Mouse (Mus musculus) heart, postnatal 0 days (tissue): ENCODE data around the gene Stx8. TPM values are rescaled to one million over a fixed set of nuclear protein-coding genes. Genes with fewer than 3 reads are reported as not detected.

Experiments used
- ATAC-seq: fragments of 200-750 bp; cut with Nextera tagmentation; 2 replicates; pipeline ENCODE4 v1.8.0; 2017; ENCODE audit warnings: low read depth, moderate number of reproducible peaks, moderate library complexity; ENCODE audit not compliant: insufficient read depth
- DNase-seq: peaks from one replicate; pipeline ENCODE4 v3.0.0-alpha.2; 2016; ENCODE audit warnings: low spot score
- H3K27ac ChIP-seq: fragments of 300-500 bp; sonication (generic); 2 replicates; pipeline ENCODE4 v1.5.1; 2014; ENCODE audit warnings: low read depth, mild to moderate bottlenecking
- H3K27me3 ChIP-seq: fragments of 300-500 bp; sonication (generic); 2 replicates; pipeline ENCODE4 v1.6.1; 2014; ENCODE audit warnings: low read length, mixed read lengths; ENCODE audit not compliant: control insufficient read depth, insufficient read depth
- H3K36me3 ChIP-seq: fragments of 300-500 bp; sonication (generic); replicated peaks from 2 replicates; pipeline ENCODE4 v1.6.1; 2014; ENCODE audit warnings: low read length, mixed read lengths; ENCODE audit not compliant: control insufficient read depth, insufficient read depth
- H3K4me1 ChIP-seq: fragments of 300-500 bp; sonication (generic); 2 replicates; pipeline ENCODE4 v1.6.1; 2014; ENCODE audit warnings: antibody characterized with exemption; ENCODE audit not compliant: control insufficient read depth, insufficient read depth
- H3K4me2 ChIP-seq: fragments of 300-500 bp; sonication (generic); 2 replicates; pipeline ENCODE4 v1.6.1; 2014; ENCODE audit warnings: low read depth, mild to moderate bottlenecking, low read length, moderate library complexity
- H3K4me3 ChIP-seq: fragments of 300-500 bp; sonication (generic); 2 replicates; pipeline ENCODE4 v1.5.1; 2014; ENCODE audit warnings: low read depth, low read length
- H3K9ac ChIP-seq: fragments of 300-500 bp; sonication (generic); replicated peaks from 2 replicates; pipeline ENCODE4 v1.6.1; 2014; ENCODE audit warnings: low read depth, low read length, mixed read lengths
- H3K9me3 ChIP-seq: fragments of 300-500 bp; sonication (generic); replicated peaks from 2 replicates; pipeline ENCODE4 v1.6.1; 2016; ENCODE audit warnings: low read length; ENCODE audit not compliant: control insufficient read depth
- CTCF ChIP-seq: IDR thresholded peaks from 2 replicates; pipeline ENCODE4 v1.5.1; 2016; ENCODE audit warnings: antibody characterized with exemption, control low read depth, low read depth
- EP300 ChIP-seq: IDR thresholded peaks from 2 replicates; pipeline ENCODE4 v1.6.1; 2016; ENCODE audit warnings: antibody characterized with exemption, low read depth
- WGBS: fragments of 180-500 bp; shearing (Covaris S2); extraction: QIAGEN DNeasy Blood & Tissue Kit; methylation state at CpG from one replicate; pipeline ENCODE4 v1.1.7; 2014; 5-methylcytosine and 5-hydroxymethylcytosine counted together
- polyA plus RNA-seq: library from polyadenylated mRNA; unstranded; fragments of >200 nt; fragmentation: Nextera tagmentation; extraction: Ambion mirVana; gene quantifications from 2 replicates; pipeline ENCODE4 v1.2.1, GENCODE M21; 2015
- total RNA-seq: library from RNA; depleted of rRNA; stranded (reverse); fragments of >200 nt; gene quantifications from 2 replicates; pipeline ENCODE4 v1.2.3, GENCODE M21; 2014; ENCODE audit warnings: low replicate concordance

Stx8 gene
- total and polyA plus RNA-seq, 2 experiments from 2014 or later: 15.9 to 69.0 TPM

- no peak for TF ChIP-seq EP300
- no peak for TF ChIP-seq CTCF
- H3K4me1 ChIP-seq: 0 out of 2 replicates have a peak, but pooled peaks cover 7% of the 10 kb centered on the region
- no peak overlapping the region for H3K4me2 ChIP-seq
- ATAC-seq (no peak), DNase-seq (no peak)
- 83% methylated on average over 4 of the region's 4 CpGs for WGBS
- peaks cover 7% of the 10 kb centered on the region for H3K36me3 ChIP-seq
- H3K9ac ChIP-seq: no peak overlapping the region
- no peaks in the 10 kb centered on the region for H3K9me3 ChIP-seq
- H3K27ac ChIP-seq: no peak overlapping the region
- no peaks in the 10 kb centered on the region for H3K27me3 ChIP-seq
- no peak overlapping the region for H3K4me3 ChIP-seq
Observed at GRCm38 (mm10) chr11:68220733-68221132, 254.7 kb downstream of the Stx8 start.

DNA sequence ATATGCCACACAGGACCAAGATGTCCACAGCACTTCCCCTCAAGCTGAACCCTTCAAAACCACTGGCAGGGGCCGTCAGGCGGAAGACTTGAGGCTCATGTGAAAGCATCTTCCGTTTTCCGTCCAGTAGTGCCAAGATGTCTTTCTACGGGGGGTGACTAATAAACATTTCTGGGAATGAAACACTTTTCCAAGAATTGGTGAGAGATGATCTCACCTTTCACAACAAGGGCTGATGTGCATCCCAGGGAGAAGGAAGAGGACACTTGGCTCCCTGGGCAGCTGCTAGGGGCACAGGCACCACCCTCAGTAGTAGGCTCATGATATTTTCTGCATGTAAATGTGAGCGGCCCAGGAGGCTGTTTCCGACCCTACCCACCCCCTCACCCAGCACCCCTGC lies 256.2 kb downstream of the Stx8 start:
- TF ChIP-seq EP300 (no peak), CTCF (no peak)
- Histone ChIP-seq H3K4me3 (no peak overlapping the region), H3K4me2 (no peak overlapping the region), H3K27me3 (no peaks in the 10 kb centered on the region), H3K9me3 (no peaks in the 10 kb centered on the region), H3K27ac (no peak overlapping the region), H3K4me1 (no peaks in the 10 kb centered on the region), H3K36me3 (peaks cover 15% of the 10 kb centered on the region), H3K9ac (no peak overlapping the region)
- no peak for DNase-seq
- 87% methylated on average over 7 of the region's 7 CpGs for WGBS
- no peak for ATAC-seq

DNA sequence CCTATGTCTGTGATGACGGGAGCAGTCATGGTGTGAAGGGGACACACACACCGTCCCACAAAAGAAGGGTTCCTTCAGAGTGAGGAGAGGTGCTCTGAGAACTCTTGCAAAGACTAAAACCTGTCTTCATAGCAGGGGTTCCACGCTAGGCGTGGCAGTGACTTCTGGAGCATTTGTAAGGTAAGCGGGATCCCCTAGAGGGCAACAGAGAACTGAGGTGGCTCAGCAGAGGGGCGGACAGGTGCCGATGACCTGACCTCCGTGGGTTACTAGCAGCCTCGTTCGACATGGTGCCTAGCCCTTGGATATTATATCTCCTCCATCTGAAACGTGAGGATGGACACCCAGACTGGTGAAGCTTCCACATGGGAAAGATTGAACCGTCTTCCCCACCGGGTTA lies 257.1 kb downstream of the Stx8 start:
- no peaks in the 10 kb centered on the region for H3K27me3 ChIP-seq
- no peak overlapping the region for H3K4me3 ChIP-seq
- H3K36me3 ChIP-seq: peaks cover 15% of the 10 kb centered on the region
- WGBS: 59% methylated on average over 13 of the region's 13 CpGs
- H3K9ac ChIP-seq: no peak overlapping the region
- TF ChIP-seq CTCF (no peak), EP300 (no peak)
- ATAC-seq: no peak
- no peak overlapping the region for H3K4me2 ChIP-seq
- no peaks in the 10 kb centered on the region for H3K9me3 ChIP-seq
- H3K27ac ChIP-seq: no peak overlapping the region
- no peak for DNase-seq
- no peaks in the 10 kb centered on the region for H3K4me1 ChIP-seq

DNA sequence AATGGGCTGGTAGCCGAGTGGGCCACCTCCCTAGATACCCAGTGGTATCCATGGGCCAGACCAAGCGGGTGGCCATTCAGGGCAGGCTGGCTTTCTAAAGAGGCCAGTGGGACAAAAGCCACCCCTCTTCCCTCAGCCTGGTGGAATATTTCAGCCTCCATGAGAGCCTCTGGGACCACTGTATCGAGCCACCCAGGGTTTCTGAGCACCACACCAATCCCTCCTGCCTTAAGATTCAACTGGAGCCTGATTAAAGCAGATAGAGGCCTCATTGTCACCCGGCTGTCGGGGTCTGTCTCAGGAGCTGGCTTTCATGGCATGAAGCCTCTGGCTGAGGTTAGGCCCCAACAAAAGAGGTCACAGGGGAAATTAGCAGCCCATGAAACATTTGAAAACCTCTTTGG lies 260.7 kb downstream of the Stx8 start:
- no peak overlapping the region for H3K4me3 ChIP-seq
- H3K36me3 ChIP-seq: peaks cover 15% of the 10 kb centered on the region
- H3K4me2 ChIP-seq: no peak overlapping the region
- 81% methylated on average over 5 of the region's 5 CpGs for WGBS
- H3K4me1 ChIP-seq: no peaks in the 10 kb centered on the region
- no peak for ATAC-seq
- H3K9ac ChIP-seq: no peak overlapping the region
- no peaks in the 10 kb centered on the region for H3K27me3 ChIP-seq
- no peak overlapping the region for H3K27ac ChIP-seq
- TF ChIP-seq EP300: no peak
- TF ChIP-seq CTCF: no peak
- no peak for DNase-seq
- 0 out of 2 replicates have a peak, but pooled peaks cover 2% of the 10 kb centered on the region for H3K9me3 ChIP-seq

DNA sequence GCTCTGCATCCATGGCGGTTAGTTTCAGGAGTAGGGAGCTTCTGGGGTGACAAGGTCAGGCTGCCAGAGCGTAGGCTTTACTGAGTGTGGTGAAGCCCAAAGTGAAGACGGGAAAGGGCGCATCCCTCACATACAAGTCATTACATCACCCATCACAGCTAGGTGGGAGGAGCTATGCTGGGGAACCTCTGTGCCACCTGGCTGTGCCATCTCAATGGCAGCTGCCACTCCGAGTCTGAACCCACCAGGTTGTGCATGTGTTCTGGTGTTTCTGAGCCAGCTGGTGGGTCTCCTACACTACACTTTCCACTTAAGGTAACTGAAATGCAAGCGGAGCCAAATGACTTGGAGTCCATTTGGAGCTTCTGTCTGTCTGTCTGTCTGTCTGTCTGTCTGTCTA lies 261.8 kb downstream of the Stx8 start:
- Histone ChIP-seq H3K27me3 (no peaks in the 10 kb centered on the region), H3K4me2 (no peak overlapping the region), H3K4me1 (no peaks in the 10 kb centered on the region), H3K36me3 (peaks cover 15% of the 10 kb centered on the region), H3K4me3 (no peak overlapping the region), H3K9me3 (0 out of 2 replicates have a peak, but pooled peaks cover 4% of the 10 kb centered on the region), H3K27ac (no peak overlapping the region), H3K9ac (no peak overlapping the region)
- ATAC-seq (no peak), DNase-seq (no peak)
- no peak for TF ChIP-seq EP300
- no peak for TF ChIP-seq CTCF
- 91% methylated on average over 6 of the region's 6 CpGs for WGBS

DNA sequence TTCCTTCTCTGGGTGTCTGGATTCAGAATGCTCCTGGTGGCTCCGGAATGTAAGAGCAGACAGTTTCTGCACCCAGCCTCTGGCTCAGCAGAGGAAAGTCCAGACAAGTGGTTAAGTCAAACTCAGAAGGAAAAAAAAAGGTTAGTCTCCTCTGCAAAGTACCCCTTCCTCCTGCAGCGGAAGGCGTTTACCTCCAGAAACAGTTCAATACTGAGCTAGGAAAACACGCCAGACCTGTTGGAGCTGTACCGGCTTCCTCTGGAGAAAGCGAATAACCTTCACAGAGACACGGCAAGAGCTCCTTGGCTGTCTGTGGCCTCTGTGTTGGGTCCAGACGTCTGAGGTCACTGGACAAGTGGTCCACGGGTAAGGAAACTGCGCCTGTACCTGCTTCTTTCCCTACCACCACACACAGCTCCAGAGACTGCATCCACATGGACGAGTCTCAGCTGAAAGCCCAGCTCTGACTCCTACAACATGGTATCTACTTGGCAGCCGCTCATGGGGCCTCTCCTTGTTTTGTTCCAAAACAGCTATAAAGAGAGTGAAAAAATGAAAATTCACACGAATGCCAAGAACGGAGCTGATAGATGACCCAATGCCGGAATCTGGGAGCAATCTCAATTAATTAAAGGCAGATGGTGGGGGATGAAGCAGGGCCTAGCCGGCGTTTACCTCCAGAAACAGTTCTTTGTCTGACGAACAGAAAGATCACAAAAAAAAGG lies 263.1 kb downstream of the Stx8 start:
- ATAC-seq (no peak), DNase-seq (no peak)
- Histone ChIP-seq H3K4me1 (no peaks in the 10 kb centered on the region), H3K4me3 (no peak overlapping the region), H3K27ac (no peak overlapping the region), H3K4me2 (no peak overlapping the region), H3K9me3 (0 out of 2 replicates have a peak, but pooled peaks cover 4% of the 10 kb centered on the region), H3K9ac (no peak overlapping the region), H3K36me3 (peaks cover 15% of the 10 kb centered on the region), H3K27me3 (no peaks in the 10 kb centered on the region)
- TF ChIP-seq EP300: no peak
- no peak for TF ChIP-seq CTCF
- 69% methylated on average over 18 of the region's 18 CpGs for WGBS
